Mouse (Mus musculus): ENCODE results near the gene Ttc28. TPM values are rescaled to one million over a fixed set of nuclear protein-coding genes. Genes with fewer than 3 reads are reported as not detected.
A peak's percentile ranks its signal among the peaks of the same experiment; 100 is the strongest.

Ttc28 gene
- total and polyA plus RNA-seq, 3 experiments, result 1.1 to 1.8 TPM; not detected in 1

GRCm38 (mm10) chr5:111142837-111143236, 263.2 kb downstream of the Ttc28 start:
- TF ChIP-seq POLR2AphosphoS5 (IDR thresholded peaks at IDR 0.05; ENCODE audit: borderline replicate concordance, low read depth, low read length) (no peak), SIN3A (IDR thresholded peaks at IDR 0.05; ENCODE audit: low read length) (no peak), TCF12 (IDR thresholded peaks at IDR 0.05; ENCODE audit: low read depth, low read length) (no peak), TAL1 (IDR thresholded peaks at IDR 0.05; ENCODE audit: low read length) (no peak), ETS1 (IDR thresholded peaks at IDR 0.05; ENCODE audit: low read depth, low read length) (no peak), JUND (IDR thresholded peaks at IDR 0.05; ENCODE audit: low read depth, low read length) (no peak), USF2 (IDR thresholded peaks at IDR 0.05; ENCODE audit: borderline replicate concordance in 1 of 2, insufficient read depth in 1 of 2, low read depth in 1 of 2, low read length in 2 of 2) (no peak), CHD2 (IDR thresholded peaks at IDR 0.05; ENCODE audit: low read length) (no peak), GABPA (IDR thresholded peaks at IDR 0.05; ENCODE audit: low read depth, low read length) (no peak), MEF2A (IDR thresholded peaks at IDR 0.05; ENCODE audit: extremely low read depth, insufficient replicate concordance, low read depth, low read length, poor library complexity, severe bottlenecking) (no peak)
- Histone ChIP-seq H3K9me3 (replicated peaks; ENCODE audit: insufficient read depth, low read length) (no peaks in the 10 kb centered on the region), H3K79me2 (ENCODE audit: control insufficient read depth, insufficient read depth, low read length, poor library complexity) (no peaks in the 10 kb centered on the region), H3K27me3 (ENCODE audit: control insufficient read depth in 1 of 2, insufficient read depth in 2 of 2, low read length in 2 of 2) (no peaks in the 10 kb centered on the region; a peak in 1 of 4 replicates), H3K4me1 (ENCODE audit: control insufficient read depth in 1 of 2, insufficient read depth in 2 of 2, low read length in 2 of 2) (no peaks in the 10 kb centered on the region), H3K27ac (ENCODE audit: control insufficient read depth, low read depth, low read length) (no peak overlapping the region), H3K4me3 (ENCODE audit: control insufficient read depth in 1 of 2, insufficient read depth in 1 of 2, low read depth in 2 of 2, low read length in 2 of 2) (no peak overlapping the region), H3K36me3 (ENCODE audit: control insufficient read depth in 1 of 2, insufficient read depth in 2 of 2, low read length in 2 of 2) (no peaks in the 10 kb centered on the region), H3K9ac (ENCODE audit: control insufficient read depth, low read depth, low read length, poor library complexity, severe bottlenecking) (no peak overlapping the region)
- no peak for DNase-seq (ENCODE audit: low read depth, low spot score)

- no peaks in the 10 kb centered on the region for H3K79me2 ChIP-seq (ENCODE audit: control insufficient read depth, insufficient read depth, low read length, poor library complexity)
- no peaks in the 10 kb centered on the region for H3K4me1 ChIP-seq (ENCODE audit: control insufficient read depth in 1 of 2, insufficient read depth in 2 of 2, low read length in 2 of 2)
- no peak overlapping the region for H3K9ac ChIP-seq (ENCODE audit: control insufficient read depth, low read depth, low read length, poor library complexity, severe bottlenecking)
- no peaks in the 10 kb centered on the region for H3K36me3 ChIP-seq (ENCODE audit: control insufficient read depth in 1 of 2, insufficient read depth in 2 of 2, low read length in 2 of 2)
- TF ChIP-seq ZNF384 (IDR thresholded peaks at IDR 0.05; ENCODE audit: low read depth, low read length) (no peak), MYB (IDR thresholded peaks at IDR 0.05; ENCODE audit: low read depth, low read length) (no peak), E2F4 (IDR thresholded peaks at IDR 0.05; ENCODE audit: borderline replicate concordance, low read depth, low read length) (no peak), USF1 (IDR thresholded peaks at IDR 0.05; ENCODE audit: low read depth, low read length) (0 out of 2 replicates have a peak, but pooled peaks have one; percentile 34), POLR2AphosphoS5 (IDR thresholded peaks at IDR 0.05; ENCODE audit: borderline replicate concordance, low read depth, low read length) (no peak)
- H3K27me3 ChIP-seq (ENCODE audit: control insufficient read depth in 1 of 2, insufficient read depth in 2 of 2, low read length in 2 of 2), result no peaks in the 10 kb centered on the region; a peak in 1 of 4 replicates
- no peaks in the 10 kb centered on the region for H3K9me3 ChIP-seq (replicated peaks; ENCODE audit: insufficient read depth, low read length)
- H3K4me3 ChIP-seq (ENCODE audit: control insufficient read depth in 1 of 2, insufficient read depth in 1 of 2, low read depth in 2 of 2, low read length in 2 of 2), result no peak overlapping the region
- H3K27ac ChIP-seq (ENCODE audit: control insufficient read depth, low read depth, low read length), result no peak overlapping the region
- DNase-seq (ENCODE audit: low read depth, low spot score), result no peak
These were observed 264.8 kb downstream of the Ttc28 start for GRCm38 (mm10) chr5:111144411-111144810.

GRCm38 (mm10) chr5:111150581-111150980, 271.0 kb downstream of the Ttc28 start:
- no peaks in the 10 kb centered on the region for H3K9me3 ChIP-seq (replicated peaks; ENCODE audit: insufficient read depth, low read length)
- TF ChIP-seq MEF2A (IDR thresholded peaks at IDR 0.05; ENCODE audit: extremely low read depth, insufficient replicate concordance, low read depth, low read length, poor library complexity, severe bottlenecking), result no peak
- TF ChIP-seq TCF12 (IDR thresholded peaks at IDR 0.05; ENCODE audit: low read depth, low read length), result no peak
- TF ChIP-seq GATA1 (IDR thresholded peaks at IDR 0.05; ENCODE audit: low read depth, low read length), result no peak
- no peaks in the 10 kb centered on the region for H3K79me2 ChIP-seq (ENCODE audit: control insufficient read depth, insufficient read depth, low read length, poor library complexity)
- no peak overlapping the region for H3K27ac ChIP-seq (ENCODE audit: control insufficient read depth, low read depth, low read length)
- H3K36me3 ChIP-seq (ENCODE audit: control insufficient read depth in 1 of 2, insufficient read depth in 2 of 2, low read length in 2 of 2), result no peaks in the 10 kb centered on the region
- no peak for DNase-seq (ENCODE audit: low read depth, low spot score)
- H3K4me3 ChIP-seq (ENCODE audit: control insufficient read depth in 1 of 2, insufficient read depth in 1 of 2, low read depth in 2 of 2, low read length in 2 of 2), result no peak overlapping the region
- no peaks in the 10 kb centered on the region; a peak in 1 of 4 replicates for H3K27me3 ChIP-seq (ENCODE audit: control insufficient read depth in 1 of 2, insufficient read depth in 2 of 2, low read length in 2 of 2)
- H3K9ac ChIP-seq (ENCODE audit: control insufficient read depth, low read depth, low read length, poor library complexity, severe bottlenecking), result no peak overlapping the region
- H3K4me1 ChIP-seq (ENCODE audit: control insufficient read depth in 1 of 2, insufficient read depth in 2 of 2, low read length in 2 of 2), result no peaks in the 10 kb centered on the region

Data from MEL (cell line).